Mouse (Mus musculus): ENCODE data around the gene Sertad3.

GRCm38 (mm10) chr7:27501620-27502019 lies 28.1 kb downstream of the Sertad3 start:
- TF ChIP-seq CHD1 (IDR thresholded peaks at IDR 0.05; ENCODE audit: low read depth, low read length) (no peak), EP300 (IDR thresholded peaks at IDR 0.05; ENCODE audit: low read depth in 1 of 2, low read length in 2 of 2) (no peak), MXI1 (IDR thresholded peaks at IDR 0.05; ENCODE audit: low read depth, low read length) (no peak), CTCF (IDR thresholded peaks at IDR 0.05 in 2 of 3, conservative IDR thresholded peaks at IDR 0.05 in 1 of 3; ENCODE audit: control insufficient read depth in 1 of 3, insufficient read depth in 1 of 3, low read depth in 2 of 3, low read length in 3 of 3, poor library complexity in 1 of 3, severe bottlenecking in 1 of 3) (no peak), SIN3A (IDR thresholded peaks at IDR 0.05; ENCODE audit: low read length) (no peak), TBP (IDR thresholded peaks at IDR 0.05; ENCODE audit: low read depth, low read length) (no peak), USF2 (IDR thresholded peaks at IDR 0.05; ENCODE audit: borderline replicate concordance in 1 of 2, insufficient read depth in 1 of 2, low read depth in 1 of 2, low read length in 2 of 2) (no peak), POLR2A (IDR thresholded peaks at IDR 0.05; ENCODE audit: control insufficient read depth in 1 of 2, insufficient read depth in 1 of 2, low read depth in 1 of 2, low read length in 2 of 2, poor library complexity in 1 of 2) (no peak), HCFC1 (IDR thresholded peaks at IDR 0.05; ENCODE audit: low read depth, low read length) (no peak), GABPA (IDR thresholded peaks at IDR 0.05; ENCODE audit: low read depth, low read length) (no peak)
